Mouse (Mus musculus) limb, embryonic 12.5 days (tissue): Measurements from ENCODE around the gene Ptges3l. TPM values are rescaled to one million over a fixed set of nuclear protein-coding genes. Genes with fewer than 3 reads are reported as not detected.
"Not testable (repeated sequence)": the region's sequence is repeated elsewhere in the genome, so short reads cannot be mapped to it uniquely, and the experiment has no call there.

Experiments
- ATAC-seq: fragments of 200-750 bp; cut with Nextera tagmentation; 2 replicates; pipeline ENCODE4 v1.8.0; 2017; ENCODE audit warnings: low read depth, moderate TSS enrichment; ENCODE audit not compliant: insufficient number of reproducible peaks, insufficient read depth, low FRiP score, low TSS enrichment
- H3K27ac ChIP-seq: fragments of 300-500 bp; sonication (generic); 2 replicates; pipeline ENCODE4 v1.5.1; 2016; ENCODE audit warnings: mild to moderate bottlenecking, moderate library complexity
- H3K27me3 ChIP-seq: fragments of 300-500 bp; sonication (generic); 2 replicates; pipeline ENCODE4 v1.6.1; 2016; ENCODE audit warnings: mild to moderate bottlenecking, moderate library complexity
- H3K36me3 ChIP-seq: fragments of 300-500 bp; sonication (generic); 2 replicates; pipeline ENCODE4 v1.6.1; 2016; ENCODE audit warnings: mild to moderate bottlenecking, moderate library complexity
- H3K4me1 ChIP-seq: fragments of 300-500 bp; sonication (generic); replicated peaks from 2 replicates; pipeline ENCODE4 v1.6.1; 2016
- H3K4me2 ChIP-seq: fragments of 300-500 bp; sonication (generic); 2 replicates; pipeline ENCODE4 v1.6.1; 2016; ENCODE audit warnings: mild to moderate bottlenecking, moderate library complexity
- H3K4me3 ChIP-seq: fragments of 300-500 bp; sonication (generic); replicated peaks from 2 replicates; pipeline ENCODE4 v1.5.1; 2016; ENCODE audit warnings: mild to moderate bottlenecking
- H3K9ac ChIP-seq: fragments of 300-500 bp; sonication (generic); replicated peaks from 2 replicates; pipeline ENCODE4 v1.6.1; 2016; ENCODE audit warnings: mild to moderate bottlenecking, moderate library complexity
- H3K9me3 ChIP-seq: fragments of 300-500 bp; sonication (generic); 2 replicates; pipeline ENCODE4 v1.6.1; 2016; ENCODE audit warnings: mild to moderate bottlenecking, moderate library complexity
- WGBS: fragments of 180-500 bp; shearing (Covaris S2); methylation state at CpG from one replicate; pipeline ENCODE4 v1.1.7; 2016; 5-methylcytosine and 5-hydroxymethylcytosine counted together
- polyA plus RNA-seq: library from polyadenylated mRNA; unstranded; fragments of >200 nt; fragmentation: Nextera tagmentation; extraction: Ambion mirVana; gene quantifications from 2 replicates; pipeline ENCODE4 v1.2.1, GENCODE M21; 2016

Gene Ptges3l
- polyA plus RNA-seq = 7.8 and 9.4 TPM in 2 replicates

- Histone ChIP-seq H3K4me3 (peak within 1 kb of the TSS; percentile 97), H3K27me3 (no peaks in the 10 kb centered on the region), H3K9me3 (no peaks in the 10 kb centered on the region), H3K27ac (peak within 1 kb of the TSS; percentile 70), H3K4me1 (peaks cover 29% of the 10 kb centered on the region), H3K4me2 (peak within 1 kb of the TSS; percentile 95), H3K36me3 (peaks cover 9% of the 10 kb centered on the region), H3K9ac (peak within 1 kb of the TSS; percentile 78)
- under 1% methylated on average over 81 of the region's 81 CpGs for WGBS
- peak; percentile 94 for ATAC-seq
Observed at GRCm38 (mm10) chr11:101424925-101425813, at the start of gene Ptges3l, which contains the start of gene Rundc1. Gene Ptges3l (minus strand): TSS chr11:101425333. Gene Rundc1 (plus strand): TSS chr11:101425085.

- Histone ChIP-seq H3K4me2 (no peak overlapping the region), H3K9me3 (no peaks in the 10 kb centered on the region), H3K27me3 (peaks cover 18% of the 10 kb centered on the region), H3K4me3 (no peak overlapping the region), H3K36me3 (0 out of 2 replicates have a peak, but pooled peaks cover 3% of the 10 kb centered on the region), H3K27ac (no peak overlapping the region), H3K4me1 (peaks cover 6% of the 10 kb centered on the region; the same call in 1 of the 2 replicates), H3K9ac (no peak overlapping the region)
- ATAC-seq = no peak
- WGBS = 85% methylated on average over 5 of the region's 5 CpGs
Observed at GRCm38 (mm10) chr11:101474298-101474697, 49.2 kb upstream of the Ptges3l start.

GRCm38 (mm10) chr11:101473686-101474085 lies 48.6 kb upstream of the Ptges3l start:
- not testable (repeated sequence) for H3K4me1 ChIP-seq, H3K9me3 ChIP-seq, H3K27ac ChIP-seq, H3K9ac ChIP-seq, H3K36me3 ChIP-seq, H3K4me3 ChIP-seq, H3K4me2 ChIP-seq, ATAC-seq
- 81% methylated on average over 1 of the region's 1 CpGs for WGBS
- H3K27me3 ChIP-seq = peaks cover 19% of the 10 kb centered on the region

DNA sequence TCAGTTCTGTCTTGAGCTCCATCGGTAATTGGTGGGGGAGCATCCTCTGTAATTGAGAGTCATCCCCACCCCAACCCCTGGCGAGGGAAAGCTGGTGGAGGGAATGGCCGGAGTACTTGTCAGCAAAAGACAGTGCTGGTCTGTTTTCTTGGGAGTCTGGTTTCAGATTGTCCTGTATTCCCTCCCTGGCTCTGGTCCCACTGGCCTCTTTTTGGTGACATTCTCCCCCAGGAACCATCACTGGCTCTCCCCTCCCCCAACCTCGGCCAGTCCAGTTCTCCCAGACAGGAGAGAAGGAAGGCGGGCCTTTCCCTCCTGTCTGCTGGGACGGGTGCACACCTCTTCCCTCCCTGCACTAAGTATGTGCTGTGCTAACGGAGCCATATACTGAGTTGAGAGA lies 47.2 kb upstream of the Ptges3l start:
- no peak for ATAC-seq

DNA sequence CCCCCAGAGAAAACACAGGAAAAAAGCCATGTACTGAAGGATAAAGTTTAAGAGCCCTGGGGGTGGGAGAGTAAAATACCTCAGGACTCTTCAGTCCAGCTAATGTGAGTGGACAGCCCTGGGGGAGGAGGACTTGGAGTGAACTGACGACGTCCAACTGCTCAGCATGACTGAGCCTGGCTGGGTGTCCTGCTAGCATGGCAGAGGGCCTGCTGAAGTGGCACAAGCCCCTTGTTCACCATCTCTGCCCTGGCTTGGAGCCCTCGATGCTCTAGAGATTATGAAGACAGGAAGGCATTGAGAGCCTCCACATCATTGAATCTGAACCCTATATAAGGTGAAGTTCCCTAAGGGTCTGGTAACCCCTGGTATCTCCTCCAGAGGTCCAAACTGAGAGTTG lies 46.8 kb upstream of the Ptges3l start:
- Histone ChIP-seq H3K9me3 (no peaks in the 10 kb centered on the region), H3K4me1 (peaks cover 10% of the 10 kb centered on the region), H3K4me3 (no peak overlapping the region), H3K4me2 (no peak overlapping the region), H3K36me3 (0 out of 2 replicates have a peak, but pooled peaks cover 3% of the 10 kb centered on the region), H3K27me3 (peaks cover 26% of the 10 kb centered on the region), H3K9ac (no peak overlapping the region), H3K27ac (no peak overlapping the region)
- WGBS = 65% methylated on average over 3 of the region's 3 CpGs
- no peak for ATAC-seq

More for the DNA sequence above, 47.2 kb upstream of the Ptges3l start:
- Histone ChIP-seq H3K27ac (no peak overlapping the region), H3K9me3 (no peaks in the 10 kb centered on the region), H3K4me2 (no peak overlapping the region), H3K36me3 (0 out of 2 replicates have a peak, but pooled peaks cover 3% of the 10 kb centered on the region), H3K9ac (no peak overlapping the region), H3K27me3 (peaks cover 23% of the 10 kb centered on the region), H3K4me3 (no peak overlapping the region), H3K4me1 (peaks cover 9% of the 10 kb centered on the region)
- 43% methylated on average over 7 of the region's 7 CpGs for WGBS

DNA sequence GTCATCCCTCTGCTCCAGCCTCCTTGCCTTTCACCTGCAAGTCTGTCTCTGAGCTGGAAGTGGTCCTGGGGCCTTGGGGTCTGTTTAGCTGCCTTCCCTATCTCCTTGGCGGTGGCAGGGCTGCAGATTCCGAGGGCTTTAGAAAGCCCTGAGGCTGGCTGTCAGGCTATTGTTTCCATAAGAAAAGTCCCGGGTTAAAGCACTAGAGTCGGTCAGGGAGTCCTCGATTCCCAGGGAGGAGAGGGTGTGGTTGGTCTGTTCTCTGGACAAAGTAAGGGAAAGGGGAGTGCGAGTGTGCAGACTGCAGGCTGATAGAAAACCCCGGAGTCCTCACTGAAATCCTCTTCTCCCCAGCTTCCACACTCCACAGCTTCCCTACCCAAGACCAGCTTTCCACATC lies 45.1 kb upstream of the Ptges3l start:
- H3K4me1 ChIP-seq = peaks cover 18% of the 10 kb centered on the region
- no peak overlapping the region for H3K4me3 ChIP-seq
- no peak overlapping the region for H3K4me2 ChIP-seq
- no peak overlapping the region for H3K9ac ChIP-seq
- ATAC-seq = no peak
- 0 out of 2 replicates have a peak, but pooled peaks cover 3% of the 10 kb centered on the region for H3K36me3 ChIP-seq
- WGBS = 68% methylated on average over 7 of the region's 7 CpGs
- no peak overlapping the region for H3K27ac ChIP-seq
- H3K9me3 ChIP-seq = no peaks in the 10 kb centered on the region
- peaks cover 26% of the 10 kb centered on the region for H3K27me3 ChIP-seq

GRCm38 (mm10) chr11:101469155-101469554 lies 44.0 kb upstream of the Ptges3l start:
- Histone ChIP-seq H3K9me3 (no peaks in the 10 kb centered on the region), H3K36me3 (0 out of 2 replicates have a peak, but pooled peaks cover 3% of the 10 kb centered on the region), H3K4me3 (peak overlapping the region; percentile 76), H3K4me1 (peaks cover 28% of the 10 kb centered on the region), H3K4me2 (peak overlapping the region; percentile 92), H3K27me3 (peaks cover 26% of the 10 kb centered on the region), H3K9ac (no peak overlapping the region), H3K27ac (no peak overlapping the region)
- 60% methylated on average over 4 of the region's 4 CpGs for WGBS
- ATAC-seq = no peak

- 6% methylated on average over 13 of the region's 13 CpGs for WGBS
- no peak for ATAC-seq
- H3K27me3 ChIP-seq = peaks cover 26% of the 10 kb centered on the region
- no peak overlapping the region for H3K27ac ChIP-seq
- peaks cover 32% of the 10 kb centered on the region for H3K4me1 ChIP-seq
- H3K4me2 ChIP-seq = peak overlapping the region; percentile 92
- peak overlapping the region; percentile 76 for H3K4me3 ChIP-seq
- 0 out of 2 replicates have a peak, but pooled peaks cover 3% of the 10 kb centered on the region for H3K36me3 ChIP-seq
- peak overlapping the region; percentile 69 for H3K9ac ChIP-seq
- no peaks in the 10 kb centered on the region for H3K9me3 ChIP-seq
Observed at GRCm38 (mm10) chr11:101468731-101469130, 43.6 kb upstream of the Ptges3l start.

DNA sequence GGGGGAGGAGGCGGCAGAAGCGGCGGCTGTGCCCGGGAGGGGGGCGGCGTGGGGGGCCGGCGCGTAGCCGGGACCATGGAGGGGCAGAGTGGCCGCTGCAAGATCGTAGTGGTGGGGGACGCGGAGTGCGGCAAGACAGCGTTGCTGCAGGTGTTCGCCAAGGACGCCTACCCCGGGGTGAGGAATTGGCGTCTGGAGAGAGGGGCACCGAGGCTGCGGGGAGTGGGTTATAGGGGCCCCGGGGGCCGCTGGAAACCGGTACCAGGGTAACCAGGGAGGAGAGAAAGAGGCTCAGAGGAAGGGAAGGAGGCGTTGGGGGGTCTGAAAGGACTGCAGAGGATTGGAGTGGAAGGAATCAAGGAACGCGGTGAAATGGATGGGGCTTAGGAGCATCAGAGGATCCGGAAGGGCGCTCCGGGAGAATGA lies 43.1 kb upstream of the Ptges3l start:
- Histone ChIP-seq H3K4me2 (peak overlapping the region; percentile 92), H3K36me3 (0 out of 2 replicates have a peak, but pooled peaks cover 3% of the 10 kb centered on the region), H3K27ac (peak overlapping the region; percentile 23; the same call in 1 of the 2 replicates), H3K9me3 (no peaks in the 10 kb centered on the region), H3K9ac (peak overlapping the region; percentile 69), H3K4me3 (peak overlapping the region; percentile 76), H3K27me3 (peaks cover 26% of the 10 kb centered on the region), H3K4me1 (peaks cover 37% of the 10 kb centered on the region)
- peak; percentile 7 for ATAC-seq
- under 1% methylated on average over 29 of the region's 31 CpGs for WGBS

DNA sequence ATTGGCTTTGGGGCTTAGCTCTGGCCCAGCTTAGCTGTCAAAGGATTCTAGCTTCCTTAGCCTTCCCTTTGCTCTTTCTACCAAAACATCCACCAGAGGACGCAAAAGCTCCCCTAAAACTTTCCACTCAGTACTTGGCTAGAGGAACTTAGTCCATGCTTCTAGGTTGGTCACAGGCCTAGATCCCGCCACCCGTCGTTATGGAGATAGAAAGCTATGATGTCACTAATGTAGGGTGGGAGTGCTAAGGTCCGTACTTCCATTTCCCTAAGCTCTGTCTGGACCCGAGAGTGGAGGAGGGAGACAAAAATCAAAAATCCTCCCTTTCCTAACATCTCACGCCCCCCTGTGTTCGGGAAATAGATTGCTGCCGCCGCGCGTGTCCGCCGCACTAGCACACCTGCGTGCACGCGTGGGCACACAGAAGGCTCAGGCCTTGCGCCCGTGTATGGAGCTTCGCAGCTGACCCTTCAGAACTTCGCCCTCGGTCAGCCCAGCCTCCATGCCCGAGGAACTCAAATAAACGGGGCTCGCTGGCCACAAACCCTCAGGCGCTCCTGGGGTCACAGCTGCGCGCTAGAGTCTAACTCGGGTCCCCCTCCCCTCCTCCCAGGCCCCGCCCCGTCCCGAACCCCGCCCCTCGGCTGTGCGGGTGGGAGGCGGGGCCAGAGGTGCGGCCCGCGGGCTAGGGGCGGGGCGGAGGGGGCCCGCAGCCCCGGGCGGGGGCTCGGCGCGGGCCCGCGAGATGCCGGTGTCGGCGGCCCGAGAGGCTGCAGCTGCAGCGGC lies 42.5 kb upstream of the Ptges3l start:
- H3K36me3 ChIP-seq = 0 out of 2 replicates have a peak, but pooled peaks cover 3% of the 10 kb centered on the region
- H3K27ac ChIP-seq = peak overlapping the region; percentile 23; the same call in 1 of the 2 replicates
- peak; percentile 58 for ATAC-seq
- under 1% methylated on average over 53 of the region's 54 CpGs for WGBS
- H3K27me3 ChIP-seq = peaks cover 26% of the 10 kb centered on the region
- H3K9me3 ChIP-seq = no peaks in the 10 kb centered on the region
- peak overlapping the region; percentile 69 for H3K9ac ChIP-seq
- peaks cover 43% of the 10 kb centered on the region for H3K4me1 ChIP-seq
- peak overlapping the region; percentile 92 for H3K4me2 ChIP-seq
- H3K4me3 ChIP-seq = peak overlapping the region; percentile 76
